Mouse (Mus musculus): Measurements from ENCODE around the gene Grin2b.
"Not testable (repeated sequence)": the region's sequence is repeated elsewhere in the genome, so short reads cannot be mapped to it uniquely, and the experiment has no call there.

The Grin2b gene

DNA sequence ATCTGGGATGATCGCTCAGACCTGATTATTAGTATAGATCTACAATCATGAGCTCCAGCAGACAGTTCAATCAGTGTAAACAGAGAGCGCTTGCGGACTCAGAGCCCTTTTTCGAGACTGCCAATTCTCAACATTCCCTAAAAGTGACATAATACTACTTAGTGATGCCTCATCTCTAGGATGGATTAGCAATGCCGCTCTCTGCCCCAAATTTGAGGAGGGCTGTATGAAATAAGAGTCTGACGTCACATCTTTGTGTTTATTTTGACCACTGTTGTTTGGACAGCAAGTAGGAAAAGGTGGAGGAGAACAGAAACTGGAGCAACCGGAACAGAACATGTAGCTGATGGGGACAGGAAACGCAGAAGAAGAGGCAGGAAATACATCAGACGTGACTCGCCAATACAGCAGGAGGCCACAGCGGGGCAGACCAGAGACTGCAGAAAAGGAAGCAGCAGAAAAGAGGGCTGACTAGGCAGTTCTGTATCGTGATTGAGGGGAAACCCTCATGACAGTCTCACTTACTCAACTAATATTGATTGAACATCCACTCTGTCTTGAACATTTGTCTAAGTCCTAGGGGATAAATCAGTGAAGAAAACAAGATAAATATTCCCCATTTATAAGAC, 472.5 kb downstream of the Grin2b start:
- DNase-seq (ENCODE audit: low read depth, low spot score) = no peak

GRCm38 (mm10) chr6:135692533-135692932, 480.8 kb downstream of the Grin2b start:
- DNase-seq (ENCODE audit: low read depth, low spot score) = no peak

GRCm38 (mm10) chr6:135691561-135691960, 481.8 kb downstream of the Grin2b start:
- DNase-seq (ENCODE audit: low read depth, low spot score) = no peak

GRCm38 (mm10) chr6:135687926-135688325, 485.4 kb downstream of the Grin2b start:
- peak; percentile 28 for DNase-seq (ENCODE audit: low read depth, low spot score)

- no peak for DNase-seq (ENCODE audit: low read depth, low spot score)
These were observed 489.1 kb downstream of the Grin2b start for GRCm38 (mm10) chr6:135684206-135684605.

- not testable (repeated sequence) for DNase-seq (ENCODE audit: low read depth, low spot score)
These were observed 491.9 kb downstream of the Grin2b start for GRCm38 (mm10) chr6:135681423-135681822.

DNA sequence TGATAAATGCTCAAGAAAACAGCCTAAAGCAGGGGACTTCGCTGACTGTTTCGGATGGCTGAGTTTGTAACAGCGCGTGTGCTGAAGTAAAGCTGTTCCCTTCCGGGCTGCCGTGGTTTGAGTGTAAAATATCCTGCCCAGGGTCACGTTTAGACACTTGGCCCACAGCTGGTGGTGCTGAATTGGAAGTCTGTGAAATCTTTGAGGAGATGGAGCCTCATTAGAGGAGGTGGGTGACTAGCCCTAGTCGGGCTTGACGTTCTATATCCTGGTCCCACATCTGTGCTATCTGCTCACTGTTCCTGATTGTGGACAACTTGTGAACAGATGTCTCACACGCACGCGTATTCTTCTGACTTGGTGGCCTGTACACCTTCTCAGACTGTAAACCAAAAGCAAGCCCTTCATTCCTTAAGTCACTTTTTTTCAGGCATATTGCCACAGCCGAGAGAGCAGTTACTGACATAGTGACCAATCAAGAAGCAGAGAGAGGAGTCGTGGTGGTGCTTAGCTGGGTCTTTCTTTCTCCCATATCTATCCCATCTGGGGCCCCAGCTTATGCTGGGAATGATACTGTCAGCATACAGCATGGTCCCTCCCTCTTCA, 493.1 kb downstream of the Grin2b start:
- DNase-seq (ENCODE audit: low read depth, low spot score) = no peak

GRCm38 (mm10) chr6:135674380-135674779, 498.9 kb downstream of the Grin2b start:
- DNase-seq (ENCODE audit: low read depth, low spot score) = no peak

DNA sequence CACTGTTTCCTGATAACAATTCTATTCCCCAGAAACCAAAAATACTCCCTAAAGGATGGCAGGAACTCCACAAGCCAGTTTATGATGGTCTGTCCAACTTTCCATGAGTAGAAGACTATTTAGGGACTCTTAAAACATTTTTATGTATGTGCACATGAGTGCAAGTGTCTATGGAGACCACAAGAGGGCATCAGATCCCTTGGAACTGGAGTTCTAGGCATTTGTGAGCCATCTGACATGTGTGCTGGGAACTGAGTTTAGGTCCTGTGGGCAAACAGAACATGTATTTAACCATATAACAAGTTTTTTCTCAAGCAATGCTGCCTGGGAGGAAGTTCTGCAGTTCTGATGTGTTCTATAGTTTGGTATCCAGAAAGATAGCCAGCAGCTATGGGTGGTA, 501.3 kb downstream of the Grin2b start:
- DNase-seq (ENCODE audit: low read depth, low spot score) = no peak
